Mouse (Mus musculus) MEL (cell line): Measurements from ENCODE around the gene Snd1. TPM values are rescaled to one million over a fixed set of nuclear protein-coding genes. Genes with fewer than 3 reads are reported as not detected.

Experiments used
- DNase-seq: peaks from one replicate; pipeline ENCODE4 v3.0.0; 2011; ENCODE audit warnings: low read depth, low spot score
- H3K27ac ChIP-seq: 2 replicates; pipeline ENCODE4 v1.5.1; 2012; ENCODE audit warnings: low read depth, mild to moderate bottlenecking, control low read depth, low read length, moderate library complexity; ENCODE audit not compliant: control insufficient read depth
- H3K27me3 ChIP-seq, 2 experiments: fragments of 150-350 bp in 1 of 2; sonication (generic) in 1 of 2; 2 replicates each; pipeline ENCODE4 v1.6.1; 2012; ENCODE audit warnings: low read length in 2 of 2, mild to moderate bottlenecking in 2 of 2, improper control_type of control experiment in 1 of 2, moderate library complexity in 1 of 2; ENCODE audit not compliant: insufficient read depth in 2 of 2, control insufficient read depth in 1 of 2
- H3K36me3 ChIP-seq, 2 experiments: 2 replicates each; pipeline ENCODE4 v1.6.1; 2012 to 2014; ENCODE audit warnings: low read length in 2 of 2, improper control_type of control experiment in 1 of 2, inconsistent platforms in 1 of 2, mild to moderate bottlenecking in 1 of 2; ENCODE audit not compliant: insufficient read depth in 2 of 2, control insufficient read depth in 1 of 2
- H3K4me1 ChIP-seq, 2 experiments: fragments of 150-350 bp in 1 of 2; sonication (generic) in 1 of 2; 2 replicates each; pipeline ENCODE4 v1.6.1; 2012; ENCODE audit warnings: low read length in 2 of 2, improper control_type of control experiment in 1 of 2, mild to moderate bottlenecking in 1 of 2; ENCODE audit not compliant: insufficient read depth in 2 of 2, control insufficient read depth in 1 of 2
- H3K4me3 ChIP-seq, 2 experiments: fragments of 150-350 bp in 1 of 2; sonication (generic) in 1 of 2; 2 replicates each; pipeline ENCODE4 v1.5.1; 2012; ENCODE audit warnings: low read depth in 2 of 2, low read length in 2 of 2, mild to moderate bottlenecking in 2 of 2, moderate library complexity in 2 of 2, control low read depth in 1 of 2, improper control_type of control experiment in 1 of 2; ENCODE audit not compliant: control insufficient read depth in 1 of 2, insufficient read depth in 1 of 2
- H3K79me2 ChIP-seq: 2 replicates; pipeline ENCODE4 v1.6.1; 2012; ENCODE audit warnings: mild to moderate bottlenecking, low read length, moderate library complexity; ENCODE audit not compliant: control insufficient read depth, poor library complexity, insufficient read depth
- H3K9ac ChIP-seq: 2 replicates; pipeline ENCODE4 v1.6.1; 2012; ENCODE audit warnings: low read depth, mild to moderate bottlenecking, control low read depth, low read length, moderate library complexity; ENCODE audit not compliant: control insufficient read depth, poor library complexity, severe bottlenecking
- H3K9me3 ChIP-seq: fragments of 150-350 bp; sonication (generic); replicated peaks from 2 replicates; pipeline ENCODE4 v1.6.1; 2012; ENCODE audit warnings: mild to moderate bottlenecking, low read length, improper control_type of control experiment, moderate library complexity; ENCODE audit not compliant: insufficient read depth
- BHLHE40 ChIP-seq: IDR thresholded peaks from 2 replicates; pipeline ENCODE4 v1.6.1; 2012; ENCODE audit warnings: low read depth, mild to moderate bottlenecking, inconsistent platforms, low read length, improper control_type of control experiment, borderline replicate concordance
- CHD1 ChIP-seq: IDR thresholded peaks from 2 replicates; pipeline ENCODE4 v1.6.1; 2012; ENCODE audit warnings: low read depth, mild to moderate bottlenecking, inconsistent platforms, low read length, improper control_type of control experiment
- EP300 ChIP-seq, 2 experiments: IDR thresholded peaks; 2 replicates each; pipeline ENCODE4 v1.6.1; 2011; ENCODE audit warnings: improper control_type of control experiment in 2 of 2, low read length in 2 of 2, low read depth in 1 of 2, mild to moderate bottlenecking in 1 of 2
- GABPA ChIP-seq: IDR thresholded peaks from 2 replicates; pipeline ENCODE4 v1.6.1; 2012; ENCODE audit warnings: low read depth, mild to moderate bottlenecking, inconsistent platforms, low read length, improper control_type of control experiment, moderate library complexity
- MAZ ChIP-seq: IDR thresholded peaks from 2 replicates; pipeline ENCODE4 v1.6.1; 2012; ENCODE audit warnings: low read depth, mild to moderate bottlenecking, inconsistent platforms, low read length, improper control_type of control experiment
- MYC ChIP-seq: IDR thresholded peaks from 2 replicates; pipeline ENCODE4 v1.6.1; 2011; ENCODE audit warnings: low read depth, mild to moderate bottlenecking, low read length, improper control_type of control experiment, moderate library complexity
- TCF12 ChIP-seq: IDR thresholded peaks from 2 replicates; pipeline ENCODE4 v1.6.1; 2014; ENCODE audit warnings: low read depth, mild to moderate bottlenecking, inconsistent platforms, low read length, improper control_type of control experiment, moderate library complexity
- UBTF ChIP-seq: IDR thresholded peaks from 2 replicates; pipeline ENCODE4 v1.6.1; 2012; ENCODE audit warnings: low read depth, mild to moderate bottlenecking, inconsistent platforms, low read length, improper control_type of control experiment, moderate library complexity, borderline replicate concordance; ENCODE audit not compliant: insufficient read depth
- ZC3H11A ChIP-seq: IDR thresholded peaks from 2 replicates; pipeline ENCODE4 v1.6.1; 2012; ENCODE audit warnings: low read depth, mild to moderate bottlenecking, inconsistent platforms, low read length, improper control_type of control experiment
- ZKSCAN1 ChIP-seq: IDR thresholded peaks from 2 replicates; pipeline ENCODE4 v1.6.1; 2012; ENCODE audit warnings: low read depth, mild to moderate bottlenecking, inconsistent platforms, low read length, improper control_type of control experiment, moderate library complexity
- polyA plus RNA-seq, 2 experiments: library from polyadenylated mRNA; stranded (reverse) in 1 of 2; unstranded in 1 of 2; fragments of >175 nt in 1 of 2; fragments of >200 nt in 1 of 2; gene quantifications; 2 replicates each; pipeline versions ENCODE4 v1.2.1 to v1.2.4; 2012; ENCODE audit warnings: low replicate concordance in 2 of 2, low read depth in 1 of 2; ENCODE audit not compliant: insufficient read length in 2 of 2, insufficient read depth in 1 of 2, missing spikeins in 1 of 2
- total RNA-seq: library from RNA; depleted of rRNA; stranded (reverse); fragments of 300-350 nt; gene quantifications from 2 replicates; pipeline ENCODE4 v1.2.3, GENCODE M21; 2012

Snd1 gene
- total and polyA plus RNA-seq, 3 experiments: 192 to 280 TPM; not detected in 1

DNA sequence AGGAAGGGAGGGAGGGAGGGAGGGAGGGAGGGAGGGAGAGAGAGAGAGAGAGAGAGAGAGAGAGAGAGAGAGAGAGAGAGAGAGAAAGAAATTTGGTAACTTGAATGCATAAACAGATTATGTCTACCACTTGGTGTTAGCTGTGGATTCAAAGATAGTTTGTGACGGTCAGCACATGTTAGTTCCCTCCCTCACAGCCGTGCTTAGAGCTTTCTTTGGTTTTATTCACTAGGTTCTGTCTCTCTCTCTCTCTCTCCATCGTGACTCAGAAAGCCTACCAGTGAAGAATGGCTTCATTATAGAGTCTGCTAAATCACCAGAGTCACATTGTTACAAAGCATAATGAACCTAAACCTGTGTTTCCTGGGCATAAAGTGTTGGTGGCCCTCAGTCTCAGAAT lies 210.1 kb downstream of the Snd1 start:
- Histone ChIP-seq H3K9ac (no peak overlapping the region), H3K4me3 (no peak overlapping the region), H3K27me3 (no peaks in the 10 kb centered on the region), H3K9me3 (no peaks in the 10 kb centered on the region), H3K79me2 (peaks cover 1% of the 10 kb centered on the region; the same call in 1 of the 2 replicates), H3K27ac (no peak overlapping the region), H3K4me1 (no peaks in the 10 kb centered on the region; a peak in 1 of 4 replicates), H3K36me3 (peaks cover 2 to 15% of the 10 kb centered on the region in 2 experiments; a peak in 2 of 4 replicates)
- DNase-seq: no peak
- TF ChIP-seq ZKSCAN1 (no peak), UBTF (no peak), ZC3H11A (no peak)

GRCm38 (mm10) chr6:28685745-28686144 lies 210.8 kb downstream of the Snd1 start:
- TF ChIP-seq GABPA (no peak), MAZ (no peak)
- no peak for DNase-seq
- H3K79me2 ChIP-seq: peaks cover 1% of the 10 kb centered on the region; the same call in 1 of the 2 replicates
- no peaks in the 10 kb centered on the region for H3K4me1 ChIP-seq
- no peak overlapping the region for H3K4me3 ChIP-seq
- no peak overlapping the region for H3K9ac ChIP-seq
- H3K27ac ChIP-seq: no peak overlapping the region
- H3K9me3 ChIP-seq: no peaks in the 10 kb centered on the region
- no peaks in the 10 kb centered on the region for H3K27me3 ChIP-seq
- H3K36me3 ChIP-seq: peaks cover 0 to 16% of the 10 kb centered on the region in 2 experiments; a peak in 2 of 4 replicates

- Histone ChIP-seq H3K36me3 (peaks cover 0 to 18% of the 10 kb centered on the region in 2 experiments; a peak in 2 of 4 replicates), H3K9ac (no peak overlapping the region), H3K9me3 (no peaks in the 10 kb centered on the region), H3K79me2 (peaks cover 1% of the 10 kb centered on the region; the same call in 1 of the 2 replicates), H3K27me3 (no peaks in the 10 kb centered on the region), H3K4me1 (no peaks in the 10 kb centered on the region), H3K4me3 (no peak overlapping the region), H3K27ac (no peak overlapping the region)
- TF ChIP-seq TCF12: no peak
- TF ChIP-seq MYC: no peak
- TF ChIP-seq EP300 (IDR thresholded peaks at IDR 0.05; ENCODE audit: low read depth in 1 of 2, low read length in 2 of 2): no peak
- TF ChIP-seq BHLHE40: no peak
- TF ChIP-seq CHD1: no peak
- no peak for DNase-seq
Observed at GRCm38 (mm10) chr6:28687776-28688175, 212.8 kb downstream of the Snd1 start.
